7 mouse cellular contexts compared by ENCODE assay signal in genomic region chr16:30774951-30775661, GRCm38 (mm10).
A peak's percentile ranks its signal among the peaks of the same experiment; 100 is the strongest.
DNase-seq lines count a peak whose midpoint lies in the region; ATAC-seq and TF ChIP-seq lines count a peak whose summit lies in the region.

No protein-coding gene starts in this region.

- H3K9ac ChIP-seq in kidney, embryonic 15.5 days, result no peak overlapping the region
- no peak overlapping the region for H3K9ac ChIP-seq in neural tube, embryonic 13.5 days

- 0 out of 2 replicates have a peak overlapping the region, but pooled peaks have one; percentile 3 for H3K4me2 ChIP-seq in kidney, embryonic 15.5 days
- H3K4me2 ChIP-seq in neural tube, embryonic 13.5 days, result no peak overlapping the region

- no peak for TF ChIP-seq CTCF in bone marrow macrophage, adult 2 months (IDR thresholded peaks at IDR 0.05; ENCODE audit: low read depth, low read length)

- TF ChIP-seq POLR2A in bone marrow macrophage, adult 2 months (IDR thresholded peaks at IDR 0.05; ENCODE audit: borderline replicate concordance, low read depth, low read length), result no peak

- no peaks in the 10 kb centered on the region for H3K9me3 ChIP-seq in kidney, embryonic 15.5 days (replicated peaks)
- H3K9me3 ChIP-seq in neural tube, embryonic 13.5 days, result no peaks in the 10 kb centered on the region

- H3K27me3 ChIP-seq in kidney, embryonic 15.5 days, result no peaks in the 10 kb centered on the region
- H3K27me3 ChIP-seq in neural tube, embryonic 13.5 days, result no peaks in the 10 kb centered on the region

- peak; percentile 91 for DNase-seq in NIH3T3 (ENCODE audit: low read depth)
- DNase-seq in gastrocnemius, adult 8-10 months (ENCODE audit: low spot score in 2 of 2), result peak; percentile 36 to 38
- DNase-seq in urinary bladder, postnatal 10 days (ENCODE audit: low spot score), result no peak
- no peak for DNase-seq in urinary bladder, postnatal 14 days (ENCODE audit: low spot score)

- peak; percentile 44; the same call in 1 of the 2 replicates for ATAC-seq in kidney, embryonic 15.5 days (replicated peaks; ENCODE audit: low FRiP score)
- ATAC-seq in neural tube, embryonic 13.5 days (ENCODE audit: low read depth), result peak; percentile 71

- 41% methylated on average over 14 of the region's 14 CpGs for WGBS in kidney, embryonic 15.5 days
- WGBS in neural tube, embryonic 13.5 days, result 37% methylated on average over 14 of the region's 14 CpGs

- peaks cover 42% of the 10 kb centered on the region for H3K4me1 ChIP-seq in bone marrow macrophage, adult 2 months (ENCODE audit: control insufficient read depth, insufficient read depth, low read length)
- H3K4me1 ChIP-seq in kidney, embryonic 15.5 days, result peaks cover 42% of the 10 kb centered on the region
- H3K4me1 ChIP-seq in neural tube, embryonic 13.5 days (replicated peaks), result peaks cover 24% of the 10 kb centered on the region

- H3K4me3 ChIP-seq in bone marrow macrophage, adult 2 months (ENCODE audit: insufficient read depth, low read length), result no peak overlapping the region
- no peak overlapping the region for H3K4me3 ChIP-seq in kidney, embryonic 15.5 days (replicated peaks)
- no peak overlapping the region for H3K4me3 ChIP-seq in neural tube, embryonic 13.5 days

- H3K27ac ChIP-seq in bone marrow macrophage, adult 2 months (ENCODE audit: insufficient read depth, low read depth, low read length), result peak overlapping the region; percentile 52
- peak overlapping the region; percentile 41; the same call in 1 of the 2 replicates for H3K27ac ChIP-seq in kidney, embryonic 15.5 days
- H3K27ac ChIP-seq in neural tube, embryonic 13.5 days (replicated peaks), result no peak overlapping the region

- no peaks in the 10 kb centered on the region for H3K36me3 ChIP-seq in kidney, embryonic 15.5 days
- H3K36me3 ChIP-seq in neural tube, embryonic 13.5 days, result no peaks in the 10 kb centered on the region

Comparison
In these comparisons a context has a peak if more than half of its experiments do, and no peak if none do; other contexts are left out.
1. DNase-seq: peak in NIH3T3 (single experiment) and gastrocnemius, adult 8-10 months (2 of 2); none in urinary bladder, postnatal 10 days (single experiment) and urinary bladder, postnatal 14 days (single experiment).